Mouse (Mus musculus) neural tube, embryonic 10.5 days (tissue): ENCODE measurements around the gene Plxdc2.

ENCODE experiments used
- DNase-seq: peaks from one replicate; pipeline ENCODE4 v3.0.0-alpha.2; 2017; ENCODE audit warnings: low spot score; ENCODE audit errors: extremely low spot score

Plxdc2 gene

GRCm38 (mm10) chr2:16568263-16568662 is 212.2 kb downstream of the Plxdc2 start:
- no peak for DNase-seq

- DNase-seq = no peak
Observed at GRCm38 (mm10) chr2:16571169-16571751, 215.2 kb downstream of the Plxdc2 start.

GRCm38 (mm10) chr2:16576566-16576965 is 220.5 kb downstream of the Plxdc2 start:
- no peak for DNase-seq

GRCm38 (mm10) chr2:16578153-16578552 is 222.0 kb downstream of the Plxdc2 start:
- DNase-seq = no peak

- DNase-seq = no peak
Observed at GRCm38 (mm10) chr2:16588546-16588945, 232.4 kb downstream of the Plxdc2 start.

- DNase-seq = no peak
Observed at GRCm38 (mm10) chr2:16595451-16595850, 239.3 kb downstream of the Plxdc2 start.

- DNase-seq = no peak
Observed at GRCm38 (mm10) chr2:16598231-16598630, 242.1 kb downstream of the Plxdc2 start.

GRCm38 (mm10) chr2:16604291-16604690 is 248.2 kb downstream of the Plxdc2 start:
- no peak for DNase-seq

- DNase-seq = no peak
Observed at GRCm38 (mm10) chr2:16607792-16608586, 251.9 kb downstream of the Plxdc2 start.

- no peak for DNase-seq
Observed at GRCm38 (mm10) chr2:16642061-16642460, 286.0 kb downstream of the Plxdc2 start.

GRCm38 (mm10) chr2:16651713-16652112 is 295.6 kb downstream of the Plxdc2 start:
- no peak for DNase-seq

- DNase-seq = no peak
Observed at GRCm38 (mm10) chr2:16664516-16664915, 308.4 kb downstream of the Plxdc2 start.

GRCm38 (mm10) chr2:16668391-16668790 is 312.3 kb downstream of the Plxdc2 start:
- DNase-seq = no peak

- no peak for DNase-seq
Observed at GRCm38 (mm10) chr2:16682905-16683304, 326.8 kb downstream of the Plxdc2 start.

- no peak for DNase-seq
Observed at GRCm38 (mm10) chr2:16683739-16684138, 327.6 kb downstream of the Plxdc2 start.

- DNase-seq = no peak
Observed at GRCm38 (mm10) chr2:16684529-16684928, 328.4 kb downstream of the Plxdc2 start.

GRCm38 (mm10) chr2:16696390-16696789 is 340.3 kb downstream of the Plxdc2 start:
- DNase-seq = no peak

- no peak for DNase-seq
Observed at GRCm38 (mm10) chr2:16697181-16697580, 341.1 kb downstream of the Plxdc2 start.

- DNase-seq = no peak
Observed at GRCm38 (mm10) chr2:16706227-16706626, 350.1 kb downstream of the Plxdc2 start.

- DNase-seq = no peak
Observed at GRCm38 (mm10) chr2:16709885-16710284, 353.8 kb downstream of the Plxdc2 start.

- no peak for DNase-seq
Observed at GRCm38 (mm10) chr2:16731033-16731432, 374.9 kb downstream of the Plxdc2 start.

- no peak for DNase-seq
Observed at GRCm38 (mm10) chr2:16734381-16734780, 378.3 kb downstream of the Plxdc2 start.

- no peak for DNase-seq
Observed at GRCm38 (mm10) chr2:16738241-16738640, 382.1 kb downstream of the Plxdc2 start.
